Mouse (Mus musculus) hindlimb bud, embryonic 11.5 days (tissue): ENCODE measurements at regions not wholly inside any gene's neighbourhood (a gene's known extent, or its start where the extent isn't known, plus 50 kb on each side); places are given as distances from the start of the nearest gene placed in this dataset.
A peak's percentile ranks its signal among the peaks of the same experiment; 100 is the strongest.

Experiments used
- DNase-seq: peaks from one replicate; pipeline ENCODE4 v3.0.0-alpha.2; 2012; ENCODE audit warnings: low read depth, low spot score; ENCODE audit errors: extremely low spot score

DNA sequence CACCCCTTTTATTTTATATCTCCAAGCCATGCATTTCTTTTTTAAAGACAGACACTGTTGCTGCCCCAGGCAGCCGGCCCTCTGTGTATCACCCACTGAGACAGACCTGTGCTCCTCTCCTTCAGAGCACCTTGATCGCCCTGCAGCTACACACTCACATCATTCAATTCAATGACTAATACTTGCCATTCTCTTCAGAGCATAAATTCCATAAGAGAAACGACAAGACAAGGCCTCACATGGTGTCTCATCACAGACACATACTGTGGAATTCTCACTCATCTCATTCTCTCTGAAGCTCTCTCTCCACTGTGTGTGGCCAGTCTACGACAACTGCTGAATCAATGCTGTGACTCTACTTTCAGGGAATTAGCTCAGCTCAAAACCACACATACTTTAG is 94.6 kb upstream of the 4933412E24Rik start:
- DNase-seq = no peak

DNA sequence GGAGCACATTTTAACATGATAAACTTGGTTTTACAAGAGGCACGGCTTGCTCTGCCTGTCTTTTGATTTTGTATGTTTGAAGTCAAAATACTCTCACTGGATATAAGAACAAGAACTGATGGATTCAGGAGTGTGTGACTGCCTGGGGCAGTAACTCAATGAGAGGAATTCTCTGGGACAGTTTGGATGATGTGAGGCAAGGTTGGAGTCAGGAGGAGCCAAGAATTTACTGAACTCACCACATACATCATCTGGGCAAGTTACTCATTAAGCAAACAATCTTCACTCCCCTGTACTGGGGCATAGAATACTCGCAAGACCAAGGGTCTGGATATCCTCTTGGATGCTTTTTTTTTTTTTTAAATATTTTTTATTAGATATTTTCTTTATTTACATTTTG is 87.7 kb upstream of the 4933412E24Rik start:
- DNase-seq = no peak

DNA sequence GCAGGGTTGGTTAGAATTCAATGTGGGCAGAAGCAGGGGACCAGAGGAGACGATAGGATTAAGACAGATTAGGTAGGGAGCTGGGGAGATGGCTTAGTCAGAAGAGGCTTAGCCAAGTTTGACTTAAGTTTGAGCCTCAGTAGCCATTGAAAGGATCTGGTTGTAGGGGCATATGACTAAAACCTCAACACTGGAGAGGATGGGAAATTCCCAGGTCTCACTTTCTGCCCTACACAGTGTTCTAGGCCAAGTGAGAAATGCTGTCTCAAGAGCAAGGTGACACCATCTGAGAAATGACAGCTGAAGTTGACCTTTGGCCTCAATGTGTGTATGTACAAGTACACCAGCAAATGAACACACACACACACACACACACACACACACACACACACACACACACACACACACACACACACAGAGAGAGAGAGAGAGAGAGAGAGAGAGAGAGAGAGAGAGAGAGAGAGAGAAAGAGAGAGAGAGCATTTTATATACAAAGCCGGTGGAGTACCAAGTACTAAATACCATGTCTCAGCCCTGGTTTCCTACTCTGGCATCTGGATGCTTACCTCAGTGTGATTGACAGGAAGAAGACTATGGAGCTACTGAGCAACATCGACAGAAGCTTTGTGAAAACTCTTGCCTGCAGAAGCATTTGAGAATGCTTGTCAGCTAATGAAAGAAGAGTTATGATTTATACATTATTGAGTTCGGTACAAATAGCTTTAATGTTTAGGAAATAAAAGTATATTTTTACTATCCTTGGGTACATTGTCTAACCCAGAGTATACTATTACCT is 85.3 kb upstream of the 4933412E24Rik start:
- DNase-seq = no peak

DNA sequence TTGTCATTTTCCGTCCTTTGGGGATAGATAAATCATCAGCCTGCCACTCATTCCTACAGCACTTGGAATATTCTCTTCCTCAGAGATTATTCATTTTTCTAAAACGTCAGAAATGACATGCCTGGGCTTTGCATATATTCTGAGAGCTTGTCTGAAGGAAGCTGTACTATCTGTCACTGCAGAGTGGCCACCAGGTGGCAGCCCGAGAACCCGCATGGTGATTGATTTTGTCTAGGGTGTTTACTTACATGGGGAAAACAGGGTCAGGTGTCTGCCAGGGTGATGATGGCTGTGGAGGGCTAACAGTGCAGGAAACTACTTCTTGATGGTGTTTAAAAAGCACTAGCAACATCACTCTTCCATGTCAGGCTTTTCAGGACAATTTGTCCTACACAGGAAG is 80.7 kb upstream of the 4933412E24Rik start:
- peak; percentile 6 for DNase-seq

DNA sequence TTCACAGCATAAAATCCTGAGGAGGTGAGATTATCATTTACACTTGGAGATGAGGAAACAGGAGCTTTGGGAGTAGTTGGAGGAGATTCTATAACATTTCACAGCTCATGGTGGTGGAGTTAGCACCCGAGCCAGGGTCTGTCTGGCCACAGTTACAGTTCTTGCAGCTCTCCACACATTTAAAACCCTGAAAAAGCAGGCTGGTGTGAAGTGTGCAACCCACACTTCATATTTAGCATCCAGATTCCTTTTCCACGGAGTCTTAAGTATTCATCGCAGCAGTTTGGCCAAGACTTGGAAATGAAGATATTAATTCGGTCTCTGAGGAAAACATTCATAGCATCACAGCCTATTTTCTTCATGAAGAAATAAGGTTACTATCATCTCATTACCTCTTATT is 79.7 kb upstream of the 4933412E24Rik start:
- no peak for DNase-seq

DNA sequence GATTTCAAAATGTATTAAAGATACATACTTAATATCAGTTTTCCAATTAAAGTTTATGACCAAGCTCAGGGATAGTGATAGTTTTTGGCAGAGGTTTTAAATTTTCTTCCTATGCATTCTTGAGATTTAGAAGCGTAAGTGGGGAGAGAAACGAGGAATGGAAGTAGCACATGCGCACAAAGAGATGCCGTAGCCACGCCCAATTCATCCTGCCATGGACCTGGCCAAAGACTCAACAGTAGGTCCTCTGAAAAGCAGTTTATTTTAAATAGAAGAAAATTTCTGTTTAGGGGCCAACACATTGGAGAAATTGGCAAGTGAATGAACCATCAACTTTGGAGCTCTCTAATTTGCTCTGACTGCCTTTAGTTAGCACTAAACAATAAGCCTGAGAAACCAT is 73.5 kb upstream of the 4933412E24Rik start:
- no peak for DNase-seq

- DNase-seq = no peak
Observed at GRCm38 (mm10) chr15:60088964-60089899, 72.8 kb upstream of the 4933412E24Rik start.
